Mouse (Mus musculus): ENCODE results near the gene Ptafr. TPM values are rescaled to one million over a fixed set of nuclear protein-coding genes. Genes with fewer than 3 reads are reported as not detected.
A peak's percentile ranks its signal among the peaks of the same experiment; 100 is the strongest.
"Not testable (repeated sequence)": the region's sequence is repeated elsewhere in the genome, so short reads cannot be mapped to it uniquely, and the experiment has no call there.

Ptafr gene
- total RNA-seq (2021): 0.76 and 0.97 TPM in 2 replicates
- long read RNA-seq: 0 reads

- DNase-seq: no peak
Measured at GRCm38 (mm10) chr4:132563965-132564364, at the start of gene Ptafr. TSS of gene Ptafr (plus strand) at chr4:132564067.

DNA sequence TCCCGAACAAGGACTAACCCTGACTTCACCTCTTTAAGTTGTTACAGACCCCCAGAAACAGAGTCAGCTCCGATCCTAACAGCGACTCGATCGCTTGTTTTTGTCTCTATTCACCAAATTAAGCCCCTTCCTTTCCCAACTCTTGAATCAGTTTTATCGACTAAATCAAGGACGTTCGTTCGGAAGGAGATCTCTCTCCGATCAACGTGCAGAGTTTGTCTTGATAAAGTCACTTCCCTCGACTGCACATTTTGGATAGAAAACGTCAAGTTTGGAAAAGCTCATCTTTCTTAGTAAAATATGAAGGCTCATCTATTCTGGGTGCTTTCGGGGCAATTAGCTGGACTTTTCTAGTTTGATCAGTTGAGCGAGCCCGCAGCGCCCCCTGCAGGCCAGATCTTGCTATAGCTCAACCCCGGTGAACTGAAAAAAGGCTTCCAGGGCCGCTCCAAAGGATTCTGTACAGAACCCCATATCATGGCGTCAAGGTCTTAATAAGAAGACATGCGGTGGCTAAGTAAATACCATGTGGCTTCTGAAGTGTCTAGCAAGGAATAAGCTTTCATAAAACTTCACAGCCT is 49.2 kb upstream of the Ptafr start:
- DNase-seq: peak; percentile 88

GRCm38 (mm10) chr4:132515369-132516155 is 48.3 kb upstream of the Ptafr start:
- DNase-seq: peak; percentile 85

GRCm38 (mm10) chr4:132518066-132518465 is 45.8 kb upstream of the Ptafr start:
- no peak for DNase-seq

DNA sequence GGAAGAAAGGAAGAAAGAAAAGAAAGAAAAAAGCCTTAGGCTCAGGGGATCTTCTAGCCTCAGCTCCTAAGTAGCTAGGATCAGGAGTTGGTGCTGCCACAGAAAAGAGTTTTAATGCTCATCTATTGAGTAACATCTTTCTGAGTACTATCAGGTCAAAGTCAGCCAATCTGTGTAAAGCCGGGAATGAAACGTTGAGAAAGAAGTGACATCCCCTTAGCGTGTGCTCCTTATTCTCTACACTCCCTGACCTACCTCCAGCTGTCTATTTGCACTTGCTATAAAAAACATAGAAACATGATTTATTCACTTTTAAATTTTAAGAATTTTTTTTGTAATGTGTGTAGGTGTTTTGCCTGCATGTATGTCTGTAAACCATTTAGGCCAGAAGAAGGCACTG is 44.7 kb upstream of the Ptafr start:
- DNase-seq: no peak

DNA sequence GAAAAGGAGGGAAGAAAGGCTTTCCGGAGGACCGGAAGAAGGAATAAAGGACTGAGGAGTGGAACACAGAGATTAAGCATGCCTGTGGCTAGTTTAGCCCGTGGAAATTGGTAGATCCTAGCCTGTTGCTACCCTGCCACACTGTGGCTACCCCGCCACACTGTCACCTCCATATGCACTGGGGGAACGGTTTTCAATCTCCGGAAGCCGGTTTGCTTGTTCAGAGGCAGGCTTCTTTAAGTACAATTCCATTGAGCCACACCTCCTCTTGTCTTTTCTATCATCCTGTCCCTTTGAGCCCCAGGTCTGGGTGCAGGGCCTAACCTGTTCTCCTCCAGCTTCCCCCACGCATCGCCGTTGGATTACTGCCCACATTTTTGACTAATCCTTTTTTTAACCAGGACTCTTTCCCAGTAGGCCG is 39.5 kb upstream of the Ptafr start:
- DNase-seq: no peak

- DNase-seq: no peak
Measured at GRCm38 (mm10) chr4:132524808-132525207, 39.1 kb upstream of the Ptafr start.

DNA sequence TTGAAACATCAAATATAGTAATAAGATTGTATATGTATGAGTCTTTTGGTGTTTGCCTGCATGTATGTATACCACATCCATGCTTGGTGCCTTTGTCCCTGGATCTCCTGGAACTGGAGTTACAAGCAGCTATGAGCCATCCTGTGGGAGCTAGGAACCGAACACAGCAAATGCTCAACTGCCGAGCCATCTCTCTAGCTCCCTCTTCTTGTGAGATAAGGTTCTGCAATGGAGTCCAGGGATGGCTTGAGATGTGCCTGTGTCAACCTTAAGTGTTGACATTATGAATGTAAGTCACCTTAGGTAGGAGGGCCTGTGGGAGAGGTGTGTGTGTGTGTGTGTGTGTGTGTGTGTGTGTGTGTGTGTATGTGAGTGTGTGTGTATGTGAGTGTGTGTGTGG is 37.2 kb upstream of the Ptafr start:
- DNase-seq: no peak

- DNase-seq: no peak
Measured at GRCm38 (mm10) chr4:132527917-132528522, 35.8 kb upstream of the Ptafr start.

DNA sequence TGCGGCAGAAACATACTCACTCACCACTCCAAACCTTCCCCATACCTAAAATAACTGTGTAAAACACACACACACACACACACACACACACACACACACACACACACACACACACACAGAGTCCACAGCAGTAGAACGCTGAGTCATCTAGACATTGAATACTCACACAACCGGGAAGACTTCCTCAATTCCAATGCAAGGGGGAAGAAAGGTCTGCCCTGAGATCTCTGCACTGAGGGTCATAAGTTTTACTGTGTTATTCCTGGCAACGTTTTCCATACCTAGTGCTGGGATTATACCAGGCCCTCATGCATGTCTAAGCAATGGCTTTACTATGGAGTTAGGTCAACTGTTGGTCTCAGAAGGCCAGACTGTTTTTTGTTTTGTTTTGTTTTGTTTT is 34.5 kb upstream of the Ptafr start:
- DNase-seq: no peak

- no peak for DNase-seq
Measured at GRCm38 (mm10) chr4:132530033-132530804, 33.6 kb upstream of the Ptafr start.

- DNase-seq: no peak
Measured at GRCm38 (mm10) chr4:132532496-132532895, 31.4 kb upstream of the Ptafr start.

DNA sequence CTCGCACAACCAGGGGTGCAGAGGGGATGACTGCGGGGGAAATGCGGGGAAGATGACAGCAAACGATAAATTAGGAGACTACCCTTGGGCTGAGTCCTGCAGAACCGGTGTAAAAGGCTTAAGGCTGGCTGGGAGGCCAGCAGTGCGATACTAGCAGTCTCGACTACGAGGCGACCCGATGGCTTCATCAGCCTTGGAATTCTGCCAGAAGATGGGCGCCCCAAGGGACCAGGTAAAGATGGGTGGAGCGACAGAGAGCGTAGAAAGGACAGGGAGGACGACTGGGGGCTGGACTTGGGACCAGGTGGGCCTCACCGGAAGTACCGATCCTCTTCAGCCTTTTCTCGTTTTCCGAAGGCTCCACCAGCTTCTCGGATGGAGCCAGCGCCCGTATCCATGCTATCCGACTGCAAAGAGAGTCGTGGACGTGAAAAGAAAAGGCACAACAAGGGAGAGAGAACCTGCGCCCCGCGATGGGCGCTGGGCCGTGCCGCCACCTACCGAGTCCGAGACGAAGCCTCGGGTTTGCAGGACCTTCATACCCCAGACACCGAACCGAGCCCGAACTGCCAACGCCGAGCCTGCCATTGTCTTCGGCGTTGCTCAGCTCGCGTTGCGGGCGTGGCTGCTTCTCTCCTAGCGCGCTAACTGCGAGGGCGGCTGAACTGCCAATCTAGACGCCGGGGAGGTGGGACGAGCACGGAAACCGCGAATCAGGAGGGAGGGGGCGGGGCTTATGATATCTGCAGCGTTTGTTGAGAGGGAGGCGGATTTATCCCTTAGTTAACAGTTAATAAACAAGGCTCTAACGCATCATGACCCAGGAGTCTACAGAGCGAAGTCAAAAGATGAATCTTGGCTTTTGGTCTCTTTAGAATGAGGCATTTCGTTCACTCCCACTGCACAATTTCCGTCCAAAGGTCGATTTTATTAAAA is 30.6 kb upstream of the Ptafr start, which contains the start of gene Atpif1:
Gene Atpif1 (minus strand): TSS at position 679 of the 936 bp plus-strand sequence.
- DNase-seq: peak; percentile 90

DNA sequence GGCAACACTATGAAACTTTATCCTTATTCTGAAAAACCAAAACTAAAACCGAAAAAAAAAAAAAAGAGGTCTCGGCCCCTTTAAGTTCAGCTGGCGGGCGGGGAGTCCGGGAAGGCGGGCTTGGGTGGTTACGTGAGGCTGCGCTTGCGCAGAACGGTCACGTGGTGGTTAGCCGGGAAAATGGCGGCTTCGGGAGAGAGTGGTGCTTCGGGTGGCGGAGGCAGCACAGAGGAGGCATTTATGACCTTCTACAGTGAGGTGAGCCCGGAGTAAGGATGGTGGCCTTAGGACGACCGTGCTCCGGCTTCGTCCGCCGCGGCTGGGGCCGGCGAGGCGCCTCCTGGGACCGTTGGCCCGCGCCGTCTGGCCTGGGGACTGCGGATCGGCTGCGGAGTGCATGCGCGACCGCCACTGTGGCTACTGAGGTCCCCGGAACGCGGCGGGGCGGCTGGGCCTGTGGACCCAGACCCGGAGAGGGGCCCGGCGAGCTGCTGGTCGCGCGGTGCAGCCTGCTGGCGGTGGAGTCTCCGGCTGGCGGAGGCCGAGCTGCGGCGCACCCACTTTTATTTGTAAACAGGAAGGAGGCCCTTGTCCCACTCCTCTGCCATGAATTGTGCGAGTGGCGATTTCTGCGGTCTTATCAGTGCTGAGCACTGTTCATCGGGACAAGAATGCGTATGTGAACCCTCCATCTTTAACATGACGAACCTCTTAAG is 28.3 kb upstream of the Ptafr start, which contains the start of gene Dnajc8:
Gene Dnajc8 (plus strand): TSS at position 145 of the 716 bp plus-strand sequence.
- DNase-seq: peak; percentile 97

DNA sequence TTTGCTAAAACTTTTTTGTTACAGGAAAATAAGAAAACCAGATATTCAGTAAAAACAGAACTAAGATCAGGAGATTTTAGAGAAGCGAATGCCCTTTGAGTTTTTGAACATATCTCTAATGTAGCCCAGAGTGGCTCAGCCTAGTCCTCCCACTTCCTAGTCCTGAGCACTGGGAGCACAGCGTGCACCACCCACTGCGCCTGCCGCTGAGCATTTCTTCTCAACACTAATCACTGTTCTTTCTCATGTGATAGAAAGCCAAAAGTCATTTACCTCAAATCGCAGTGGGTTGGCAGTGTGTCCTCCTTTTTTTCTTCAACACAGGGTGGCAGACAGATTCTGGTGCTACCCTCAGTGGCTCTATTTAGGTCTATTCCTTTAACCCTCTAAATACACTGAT is 24.4 kb upstream of the Ptafr start:
- DNase-seq: no peak

GRCm38 (mm10) chr4:132541413-132541812 is 22.5 kb upstream of the Ptafr start:
- no peak for DNase-seq

DNA sequence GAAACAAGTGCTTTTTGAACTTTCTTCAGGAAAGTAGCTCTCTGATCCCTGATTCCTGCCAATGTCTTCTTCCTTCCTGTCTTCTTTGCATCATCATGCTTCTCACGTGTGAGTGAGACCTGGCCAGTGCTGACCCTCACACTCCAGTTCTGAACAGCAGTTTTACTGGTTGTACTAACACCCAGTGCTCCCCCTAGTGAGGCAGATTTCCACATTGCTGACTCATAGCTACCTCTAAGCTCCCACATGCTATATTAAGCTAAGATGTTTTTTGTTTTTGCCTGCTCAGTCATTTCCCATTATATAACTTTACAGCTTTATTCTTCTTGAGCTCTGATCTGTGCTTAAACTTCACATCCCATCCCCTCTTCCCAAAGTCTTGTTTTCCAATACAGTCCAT is 21.1 kb upstream of the Ptafr start:
- DNase-seq: no peak

- DNase-seq: peak; percentile 55
Measured at GRCm38 (mm10) chr4:132545851-132546250, 18.0 kb upstream of the Ptafr start.

- no peak for DNase-seq
Measured at GRCm38 (mm10) chr4:132554221-132554620, 9.6 kb upstream of the Ptafr start.

GRCm38 (mm10) chr4:132554653-132555052 is 9.2 kb upstream of the Ptafr start:
- no peak for DNase-seq

GRCm38 (mm10) chr4:132555550-132555949 is 8.3 kb upstream of the Ptafr start:
- DNase-seq: not testable (repeated sequence)

Measured in adrenal gland, postnatal 25 days (tissue).